Mouse (Mus musculus): ENCODE data around the gene Iba57.

The Iba57 gene

GRCm38 (mm10) chr11:59174189-59174838 lies 10.8 kb upstream of the Iba57 start:
- DNase-seq (ENCODE audit: low read depth) = no peak

DNA sequence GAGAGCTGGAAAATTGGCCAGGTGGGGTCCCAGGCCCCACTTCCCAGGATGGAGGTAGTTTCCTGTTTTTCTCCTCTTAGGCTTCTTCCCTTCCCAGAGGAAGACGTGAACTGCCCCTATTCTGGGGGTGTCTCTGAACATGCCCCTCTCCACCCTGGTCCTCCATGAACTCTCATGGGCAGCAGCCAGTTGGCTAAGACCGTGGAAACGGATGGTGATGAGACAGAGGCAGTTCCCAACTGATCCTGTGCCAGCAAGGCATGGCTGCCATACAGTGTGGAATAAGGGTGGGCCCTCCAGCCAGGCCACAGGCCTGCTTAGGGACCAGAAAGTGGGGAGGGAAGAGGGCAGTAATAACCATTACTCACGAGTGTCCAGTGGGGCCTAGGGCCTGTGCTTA lies 7.0 kb upstream of the Iba57 start:
- no peak for DNase-seq (ENCODE audit: low read depth)

- DNase-seq (ENCODE audit: low read depth) = no peak
Measured at GRCm38 (mm10) chr11:59169807-59170206, 6.3 kb upstream of the Iba57 start.

GRCm38 (mm10) chr11:59165616-59166241 lies 2.2 kb upstream of the Iba57 start:
- no peak for DNase-seq (ENCODE audit: low read depth)

GRCm38 (mm10) chr11:59164384-59164783 lies 845 bp upstream of the Iba57 start:
- no peak for DNase-seq (ENCODE audit: low read depth)

- DNase-seq (ENCODE audit: low read depth) = no peak
Measured at GRCm38 (mm10) chr11:59162443-59163254, 890 bp downstream of the Iba57 start.

DNA sequence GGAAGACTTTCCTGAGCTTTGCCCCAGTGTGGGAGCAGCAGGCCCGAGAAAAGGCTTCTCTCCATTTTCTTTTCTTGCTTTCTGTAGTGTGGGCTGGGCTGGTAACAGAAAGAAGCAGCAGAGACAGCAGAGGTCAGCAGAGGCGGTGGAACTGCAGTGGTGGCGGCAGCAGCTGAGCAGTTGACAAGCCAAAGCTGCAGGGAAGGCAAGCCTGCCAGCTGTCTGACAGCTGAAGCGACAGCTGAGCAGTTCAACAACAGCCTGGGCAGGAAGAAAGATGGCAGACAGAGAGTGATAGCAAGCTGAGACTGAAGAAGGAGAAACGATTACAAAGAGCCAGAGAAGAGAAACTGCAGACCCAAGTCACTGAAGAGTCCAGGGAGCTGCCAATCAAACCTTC lies 2.1 kb downstream of the Iba57 start:
- DNase-seq (ENCODE audit: low read depth) = no peak

DNA sequence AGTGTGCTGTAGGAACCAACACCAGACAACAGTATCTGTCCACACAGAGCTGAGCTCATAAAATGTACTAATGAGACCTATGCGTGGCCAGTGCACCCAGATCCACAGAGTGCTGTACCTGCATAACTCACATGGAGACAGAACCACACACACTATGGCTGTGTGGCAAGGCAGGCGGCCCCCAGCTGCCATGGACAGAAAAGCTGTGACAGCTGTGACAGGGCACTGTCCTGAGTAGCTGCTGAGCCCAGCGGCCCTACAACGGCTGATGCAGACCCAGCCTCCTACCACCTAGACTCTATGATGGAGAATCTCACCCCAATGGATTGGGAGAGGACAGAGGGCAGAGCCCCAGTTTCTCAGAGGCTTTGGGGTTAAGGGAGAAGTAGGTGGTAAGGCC lies 4.0 kb downstream of the Iba57 start:
- no peak for DNase-seq (ENCODE audit: low read depth)

GRCm38 (mm10) chr11:59159099-59159498 lies 4.4 kb downstream of the Iba57 start:
- DNase-seq (ENCODE audit: low read depth) = no peak

DNA sequence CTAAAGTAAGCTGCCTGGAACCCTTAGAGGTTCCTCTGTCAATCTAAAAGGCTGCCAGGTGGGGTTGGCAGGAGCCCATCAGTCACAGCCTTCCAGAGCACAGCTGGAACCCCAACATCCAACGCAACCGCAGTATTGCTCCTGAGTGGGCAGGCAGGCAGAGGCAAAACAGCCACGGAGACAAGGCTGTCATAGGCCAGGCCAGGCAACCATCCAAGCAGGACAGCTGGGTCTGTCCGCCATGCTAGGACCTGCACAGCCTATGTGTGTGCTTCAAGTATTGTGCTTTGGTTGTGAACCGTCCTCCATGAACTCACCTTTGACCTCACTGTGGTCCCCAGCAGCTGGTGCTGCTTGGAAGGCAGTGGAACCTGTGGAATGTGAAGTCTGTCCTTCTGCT lies 7.6 kb downstream of the Iba57 start:
- no peak for DNase-seq (ENCODE audit: low read depth)

DNA sequence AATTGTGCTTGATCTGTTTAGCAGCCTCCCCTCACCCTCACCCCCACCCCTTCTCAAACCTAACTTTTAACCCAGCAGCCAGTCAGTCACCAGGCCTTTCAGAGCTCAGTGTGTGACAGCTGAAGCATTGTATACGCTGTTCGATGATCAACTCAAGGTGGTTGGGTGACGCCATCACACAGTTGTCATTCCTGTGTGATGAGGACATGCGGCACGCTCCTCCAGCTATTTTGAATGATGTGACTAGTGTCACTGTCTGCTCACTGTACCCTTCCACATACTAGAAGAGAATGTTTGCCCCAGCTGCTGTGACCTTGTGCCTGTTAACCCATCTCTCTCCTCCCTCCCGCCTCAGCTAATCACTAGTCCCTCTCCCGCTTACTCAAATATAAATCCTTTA lies 9.3 kb downstream of the Iba57 start:
- DNase-seq (ENCODE audit: low read depth) = no peak

DNA sequence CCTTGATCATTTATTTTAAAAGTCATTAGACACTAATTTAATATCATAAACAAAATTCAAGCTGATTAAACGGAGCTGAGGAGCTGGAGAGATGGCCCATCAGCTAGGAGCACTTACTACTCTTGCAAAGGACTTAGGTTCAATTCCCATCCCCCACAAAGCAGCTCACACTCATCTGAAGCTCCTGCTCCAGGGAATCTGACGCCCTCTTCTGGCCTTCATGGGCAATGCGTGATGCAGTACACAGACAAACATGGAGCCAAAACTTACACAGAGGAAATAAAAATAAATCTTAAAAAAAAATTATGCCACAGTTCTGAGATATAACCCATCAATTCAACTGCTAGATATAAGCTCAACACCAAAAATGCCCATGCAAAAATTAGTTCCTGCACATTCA lies 11.8 kb downstream of the Iba57 start:
- DNase-seq (ENCODE audit: low read depth) = no peak

DNA sequence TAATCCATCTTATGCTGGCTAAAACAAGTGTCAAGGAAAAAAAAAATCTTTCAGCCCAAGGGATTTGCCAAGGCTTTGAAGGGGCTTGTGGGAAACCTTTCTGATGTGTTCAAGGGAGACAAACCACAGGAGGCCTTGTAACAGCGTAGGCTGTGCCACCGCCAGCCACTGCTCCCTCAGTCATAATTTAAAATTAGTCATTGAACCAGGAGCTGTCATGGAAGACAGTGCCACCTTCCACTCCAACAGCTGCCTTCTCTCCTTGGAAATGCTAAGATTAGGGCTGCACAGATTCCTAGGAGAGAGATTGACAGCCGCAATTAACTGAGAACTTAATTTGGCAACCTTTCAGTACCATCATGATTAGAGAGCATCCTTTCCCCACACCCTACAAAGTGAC lies 14.2 kb downstream of the Iba57 start:
- no peak for DNase-seq (ENCODE audit: low read depth)

DNA sequence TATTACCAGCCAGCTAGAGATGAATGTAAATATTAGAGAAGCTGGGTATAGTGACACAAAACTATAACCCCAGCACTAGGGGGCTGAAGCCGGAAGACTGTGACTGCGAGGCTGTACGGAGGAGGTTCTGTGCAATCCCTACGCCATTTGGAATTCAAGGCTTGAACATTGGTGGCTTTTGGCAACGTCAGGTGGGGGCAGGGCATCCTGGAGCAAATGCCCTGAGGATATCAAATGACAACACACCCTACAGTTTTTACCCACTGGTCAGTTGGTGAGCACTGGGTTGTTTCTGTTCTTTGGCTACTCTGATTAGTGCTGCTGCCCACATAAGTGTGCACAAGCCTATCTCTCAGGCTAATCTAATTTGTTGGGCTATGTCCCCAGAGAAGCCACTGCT lies 20.6 kb downstream of the Iba57 start:
- no peak for DNase-seq (ENCODE audit: low read depth)

DNA sequence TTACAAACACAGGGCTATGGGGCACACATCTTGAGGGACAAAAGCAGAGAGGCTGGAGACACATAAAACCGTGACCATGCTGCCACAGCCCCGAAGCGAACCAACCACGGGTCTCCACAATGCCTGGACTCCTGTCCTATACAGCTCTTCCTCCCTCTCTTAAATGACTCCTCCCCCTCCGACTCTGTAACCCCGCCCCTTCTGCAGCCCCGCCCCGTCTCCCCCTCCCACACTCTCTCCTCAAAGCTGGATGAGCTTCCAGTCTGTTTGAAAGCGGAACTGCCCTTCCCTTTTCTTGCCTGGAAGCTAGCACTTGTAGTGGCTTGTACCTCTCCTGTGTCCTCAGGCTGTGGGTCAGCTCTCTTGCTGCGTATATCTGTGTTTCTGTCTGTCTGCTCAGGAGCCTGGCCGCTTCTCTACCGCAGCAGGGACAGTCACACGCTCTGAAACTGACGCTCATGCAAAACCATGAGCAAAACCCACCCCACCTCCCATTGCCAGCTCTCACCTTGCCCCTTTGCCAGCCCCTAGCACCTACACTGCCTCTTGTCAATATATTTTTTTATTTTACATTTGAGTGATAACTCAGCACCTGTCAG lies 21.7 kb downstream of the Iba57 start:
- no peak for DNase-seq (ENCODE audit: low read depth)

DNA sequence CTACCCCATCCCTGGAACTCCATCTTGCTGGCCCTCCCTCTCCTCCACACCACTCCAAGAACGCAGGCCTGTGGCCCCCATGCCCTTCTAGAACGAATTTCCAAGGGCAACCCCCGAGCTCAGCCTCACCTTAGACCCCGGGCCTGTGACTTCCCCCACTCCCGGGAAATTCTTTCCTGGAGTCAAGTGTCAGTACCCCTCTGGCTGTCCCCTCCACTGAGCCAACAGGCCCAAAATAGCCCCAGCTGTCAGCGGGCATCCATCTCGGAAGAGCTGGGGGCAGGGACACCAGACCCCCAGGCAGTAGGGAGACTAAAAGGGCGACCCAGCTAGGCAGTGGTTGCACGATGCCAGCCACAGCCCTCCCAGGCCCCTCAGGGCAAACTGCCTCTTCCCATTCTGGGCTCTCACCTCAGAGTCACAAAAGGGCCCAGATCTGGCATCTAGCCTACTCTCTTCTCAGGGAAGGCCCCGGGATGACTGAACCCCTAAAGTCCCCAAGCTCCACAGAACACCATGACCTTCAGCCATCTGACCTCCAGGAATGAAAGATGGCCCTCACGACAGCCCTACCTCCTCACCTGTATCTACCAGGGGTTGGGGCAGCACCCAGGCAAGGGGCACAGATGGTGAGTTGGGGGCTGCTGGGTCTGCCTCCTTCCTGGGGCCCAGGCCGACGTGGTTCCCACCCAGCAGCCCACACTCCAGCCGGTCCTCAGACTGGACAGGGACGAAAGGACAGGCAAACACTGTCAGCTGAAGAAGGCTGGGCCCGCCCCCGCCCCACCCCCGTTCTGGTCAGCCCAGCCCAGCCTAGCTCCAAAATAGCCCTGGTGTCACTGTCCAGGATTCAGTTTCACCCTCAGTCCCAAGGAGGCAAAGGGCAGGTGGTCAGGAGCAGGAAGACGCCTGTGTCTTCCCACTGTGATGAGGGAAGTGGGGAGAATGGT lies 24.7 kb downstream of the Iba57 start:
- no peak for DNase-seq (ENCODE audit: low read depth)

GRCm38 (mm10) chr11:59136994-59137706 lies 26.4 kb downstream of the Iba57 start:
- no peak for DNase-seq (ENCODE audit: low read depth)

GRCm38 (mm10) chr11:59135904-59136452 lies 27.6 kb downstream of the Iba57 start, which contains the start of gene Obscn:
Obscn (minus strand) TSS chr11:59136402.
- DNase-seq (ENCODE audit: low read depth) = no peak

- DNase-seq (ENCODE audit: low read depth) = no peak
Measured at GRCm38 (mm10) chr11:59135051-59135820, 28.3 kb downstream of the Iba57 start.

Data from fibroblast of lung, adult 2 months (primary cell).